Mouse (Mus musculus): Measurements from ENCODE around the gene Gtpbp1. TPM values are rescaled to one million over a fixed set of nuclear protein-coding genes. Genes with fewer than 3 reads are reported as not detected.

The Gtpbp1 gene
- polyA plus RNA-seq, 1 experiment from 2014 or later, result 13.3 TPM

- H3K9me3 ChIP-seq (ENCODE audit: control insufficient read depth, low read length), result no peaks in the 10 kb centered on the region
- no peaks in the 10 kb centered on the region for H3K27me3 ChIP-seq (ENCODE audit: control insufficient read depth, insufficient read depth, low read length)
- DNase-seq (ENCODE audit: low spot score), result no peak
- H3K36me3 ChIP-seq (ENCODE audit: control insufficient read depth, insufficient read depth, low read length), result no peaks in the 10 kb centered on the region
- H3K4me2 ChIP-seq (replicated peaks; ENCODE audit: low read depth), result no peak overlapping the region
- 0 out of 2 replicates have a peak, but pooled peaks cover 2% of the 10 kb centered on the region for H3K4me1 ChIP-seq (replicated peaks; ENCODE audit: control insufficient read depth, insufficient read depth)
- TF ChIP-seq EP300 (optimal IDR thresholded peaks at IDR 0.05), result no peak
- TF ChIP-seq CTCF (IDR thresholded peaks at IDR 0.05; ENCODE audit: low read depth), result no peak
- no peak overlapping the region for H3K9ac ChIP-seq (ENCODE audit: low read length)
- no peak for ATAC-seq (ENCODE audit: low FRiP score, low TSS enrichment)
- 77% methylated on average over 14 of the region's 14 CpGs for WGBS
- H3K4me3 ChIP-seq (ENCODE audit: low read depth, low read length), result no peak overlapping the region
- H3K27ac ChIP-seq (replicated peaks), result peak overlapping the region; percentile 75
These were observed 34.2 kb upstream of the Gtpbp1 start for GRCm38 (mm10) chr15:79656451-79656850.

- TF ChIP-seq CTCF (IDR thresholded peaks at IDR 0.05; ENCODE audit: low read depth), result peak; percentile 77
- no peak for TF ChIP-seq EP300 (optimal IDR thresholded peaks at IDR 0.05)
- Histone ChIP-seq H3K4me3 (ENCODE audit: low read depth, low read length) (peak overlapping the region; percentile 69), H3K36me3 (ENCODE audit: control insufficient read depth, insufficient read depth, low read length) (no peaks in the 10 kb centered on the region), H3K27ac (replicated peaks) (peak overlapping the region; percentile 96), H3K27me3 (ENCODE audit: control insufficient read depth, insufficient read depth, low read length) (no peaks in the 10 kb centered on the region), H3K9ac (ENCODE audit: low read length) (peak overlapping the region; percentile 78), H3K4me1 (replicated peaks; ENCODE audit: control insufficient read depth, insufficient read depth) (0 out of 2 replicates have a peak, but pooled peaks cover 2% of the 10 kb centered on the region), H3K9me3 (ENCODE audit: control insufficient read depth, low read length) (no peaks in the 10 kb centered on the region), H3K4me2 (replicated peaks; ENCODE audit: low read depth) (peak overlapping the region; percentile 87)
- 2% methylated on average over 16 of the region's 16 CpGs for WGBS
- DNase-seq (ENCODE audit: low spot score) (peak; percentile 89), ATAC-seq (ENCODE audit: low FRiP score, low TSS enrichment) (peak; percentile 22)
These were observed 32.7 kb upstream of the Gtpbp1 start for GRCm38 (mm10) chr15:79657837-79658530.

GRCm38 (mm10) chr15:79658531-79659375 is 31.9 kb upstream of the Gtpbp1 start, which contains the start of the genes Fam227a and Cby1:
TSS of gene Fam227a (minus strand) at chr15:79658956.
TSS of gene Cby1 (plus strand) at chr15:79659199.
- DNase-seq (ENCODE audit: low spot score) (peak; percentile 96), ATAC-seq (ENCODE audit: low FRiP score, low TSS enrichment) (peak; percentile 89)
- Histone ChIP-seq H3K9ac (ENCODE audit: low read length) (peak within 1 kb of the TSS; percentile 78), H3K27me3 (ENCODE audit: control insufficient read depth, insufficient read depth, low read length) (no peaks in the 10 kb centered on the region), H3K4me1 (replicated peaks; ENCODE audit: control insufficient read depth, insufficient read depth) (0 out of 2 replicates have a peak, but pooled peaks cover 2% of the 10 kb centered on the region), H3K4me3 (ENCODE audit: low read depth, low read length) (peak within 1 kb of the TSS; percentile 69), H3K4me2 (replicated peaks; ENCODE audit: low read depth) (peak within 1 kb of the TSS; percentile 87), H3K36me3 (ENCODE audit: control insufficient read depth, insufficient read depth, low read length) (no peaks in the 10 kb centered on the region), H3K9me3 (ENCODE audit: control insufficient read depth, low read length) (no peaks in the 10 kb centered on the region), H3K27ac (replicated peaks) (peak within 1 kb of the TSS; percentile 96)
- WGBS, result under 1% methylated on average over 55 of the region's 55 CpGs
- TF ChIP-seq EP300 (optimal IDR thresholded peaks at IDR 0.05), result no peak

- DNase-seq (ENCODE audit: low spot score) (peak; percentile 33), ATAC-seq (ENCODE audit: low FRiP score, low TSS enrichment) (no peak)
- Histone ChIP-seq H3K4me3 (ENCODE audit: low read depth, low read length) (no peak overlapping the region), H3K4me1 (replicated peaks; ENCODE audit: control insufficient read depth, insufficient read depth) (0 out of 2 replicates have a peak, but pooled peaks cover 2% of the 10 kb centered on the region), H3K9me3 (ENCODE audit: control insufficient read depth, low read length) (no peaks in the 10 kb centered on the region), H3K36me3 (ENCODE audit: control insufficient read depth, insufficient read depth, low read length) (peaks cover 7% of the 10 kb centered on the region; the same call in 1 of the 2 replicates), H3K9ac (ENCODE audit: low read length) (no peak overlapping the region), H3K4me2 (replicated peaks; ENCODE audit: low read depth) (no peak overlapping the region), H3K27me3 (ENCODE audit: control insufficient read depth, insufficient read depth, low read length) (no peaks in the 10 kb centered on the region), H3K27ac (replicated peaks) (no peak overlapping the region)
- TF ChIP-seq EP300 (optimal IDR thresholded peaks at IDR 0.05) (no peak), CTCF (IDR thresholded peaks at IDR 0.05; ENCODE audit: low read depth) (peak; percentile 64)
- 69% methylated on average over 4 of the region's 4 CpGs for WGBS
These were observed 28.8 kb upstream of the Gtpbp1 start for GRCm38 (mm10) chr15:79661852-79662251.

- 93% methylated on average over 8 of the region's 8 CpGs for WGBS
These were observed 26.0 kb upstream of the Gtpbp1 start for GRCm38 (mm10) chr15:79664666-79665065.

More at GRCm38 (mm10) chr15:79664666-79665065, 26.0 kb upstream of the Gtpbp1 start:
- no peak for TF ChIP-seq EP300 (optimal IDR thresholded peaks at IDR 0.05)
- TF ChIP-seq CTCF (IDR thresholded peaks at IDR 0.05; ENCODE audit: low read depth), result no peak
- no peaks in the 10 kb centered on the region for H3K9me3 ChIP-seq (ENCODE audit: control insufficient read depth, low read length)
- no peak overlapping the region for H3K27ac ChIP-seq (replicated peaks)
- no peak overlapping the region for H3K4me2 ChIP-seq (replicated peaks; ENCODE audit: low read depth)
- peaks cover 7% of the 10 kb centered on the region; the same call in 1 of the 2 replicates for H3K36me3 ChIP-seq (ENCODE audit: control insufficient read depth, insufficient read depth, low read length)
- H3K4me1 ChIP-seq (replicated peaks; ENCODE audit: control insufficient read depth, insufficient read depth), result 0 out of 2 replicates have a peak, but pooled peaks cover 2% of the 10 kb centered on the region
- H3K27me3 ChIP-seq (ENCODE audit: control insufficient read depth, insufficient read depth, low read length), result no peaks in the 10 kb centered on the region
- no peak overlapping the region for H3K9ac ChIP-seq (ENCODE audit: low read length)
- DNase-seq (ENCODE audit: low spot score) (no peak), ATAC-seq (ENCODE audit: low FRiP score, low TSS enrichment) (no peak)
- H3K4me3 ChIP-seq (ENCODE audit: low read depth, low read length), result no peak overlapping the region
